22 mouse cellular contexts compared by ENCODE assay signal in the genomic region with DNA sequence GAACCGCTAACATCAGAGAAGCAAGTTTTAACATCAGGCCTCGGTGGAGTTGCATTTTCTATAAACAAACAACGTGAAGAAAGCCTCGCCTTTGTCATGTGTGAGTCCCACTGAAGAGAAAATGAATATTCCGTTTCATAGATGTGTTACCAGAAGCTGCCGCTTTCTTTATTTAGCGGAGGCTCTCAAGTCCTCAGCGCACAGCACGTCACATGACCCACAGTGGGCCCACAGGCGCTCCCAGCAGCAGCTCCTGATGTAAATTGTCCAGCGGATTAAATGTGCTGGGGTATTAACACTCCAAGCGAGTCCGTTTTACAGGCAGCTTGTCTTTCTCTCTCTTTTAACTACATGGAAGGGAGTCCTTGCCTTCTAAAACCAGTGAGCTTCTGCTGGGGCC.
A peak's percentile ranks its signal among the peaks of the same experiment; 100 is the strongest.
DNase-seq lines count a peak whose midpoint lies in the region; ATAC-seq and TF ChIP-seq lines count a peak whose summit lies in the region.
"Had no signal": no experiment of that assay in that cellular context is flagged by ENCODE, and none has a peak within 500 bp of the region (broad histone marks: within the 10 kb centered on the region; RNA-seq: fewer than 3 reads in every experiment).

No protein-coding gene starts in this region.

- intact Hi-C loops in heart, adult 2 months (cut with DNase I) = no loop called here

- WGBS in heart, embryonic 16.5 days = 69% methylated on average over 13 of the region's 13 CpGs
- WGBS in heart, adult 2 months = 79% methylated on average over 13 of the region's 13 CpGs

- H3K27me3 ChIP-seq in heart, embryonic 16.5 days (ENCODE audit: control insufficient read depth, insufficient read depth, low read length) = no peaks in the 10 kb centered on the region
- no peaks in the 10 kb centered on the region for H3K27me3 ChIP-seq in heart, adult 2 months (ENCODE audit: control insufficient read depth, insufficient read depth, low read length)
- H3K27me3 ChIP-seq: embryonic facial prominence, embryonic 15.5 days; hindbrain, embryonic 13.5 days had no signal

- peak overlapping the region; percentile 69 for H3K27ac ChIP-seq in heart, embryonic 16.5 days (ENCODE audit: low read length)
- H3K27ac ChIP-seq in heart, adult 2 months = no peak overlapping the region
- H3K27ac ChIP-seq: embryonic facial prominence, embryonic 15.5 days; forebrain, embryonic 10.5 days; gastrocnemius, adult 2 months; hindbrain, embryonic 13.5 days; hindbrain, postnatal 0 days had no signal

- no peak for DNase-seq in frontal cortex, postnatal 10 days (ENCODE audit: low spot score in 2 of 2)
- no peak for DNase-seq in heart, adult 2 months
- peak; percentile 13 for DNase-seq in retina, postnatal 1 day
- DNase-seq in retina, embryonic 14.5 days (ENCODE audit: low spot score) = no peak
- DNase-seq in gastrocnemius, adult 8-10 months (ENCODE audit: low spot score in 2 of 2) = no peak
- DNase-seq: adrenal gland, adult 8-10 months; adrenal gland, postnatal 36 days; cerebellum, adult 11 months; cerebellum, adult 8-10 months; embryo, embryonic 11 days; gastrocnemius, adult 2 months; gastrocnemius, postnatal 36 days; kidney, adult 11 months; kidney, adult 9 months had no signal

- no peaks in the 10 kb centered on the region for H3K36me3 ChIP-seq in heart, embryonic 16.5 days (ENCODE audit: control insufficient read depth, insufficient read depth)
- no peaks in the 10 kb centered on the region for H3K36me3 ChIP-seq in heart, adult 2 months (ENCODE audit: control insufficient read depth, insufficient read depth, low read length)
- H3K36me3 ChIP-seq: embryonic facial prominence, embryonic 15.5 days; forebrain, embryonic 10.5 days; hindbrain, embryonic 13.5 days had no signal

- no peak for TF ChIP-seq EP300 in heart, adult 2 months (IDR thresholded peaks at IDR 0.05; ENCODE audit: insufficient read depth, low read depth, low read length)

- no peak for TF ChIP-seq POLR2A in heart, adult 2 months (IDR thresholded peaks at IDR 0.05; ENCODE audit: insufficient read depth, low read depth, low read length)

- H3K4me1 ChIP-seq in heart, embryonic 16.5 days (ENCODE audit: control insufficient read depth, insufficient read depth, low read length) = peaks cover 17% of the 10 kb centered on the region
- H3K4me1 ChIP-seq in heart, adult 2 months (ENCODE audit: control insufficient read depth, insufficient read depth, low read length) = peaks cover 1% of the 10 kb centered on the region; the same call in 1 of the 2 replicates
- H3K4me1 ChIP-seq: forebrain, embryonic 10.5 days; hindbrain, embryonic 13.5 days had no signal

- H3K9me3 ChIP-seq in heart, embryonic 16.5 days (replicated peaks; ENCODE audit: control insufficient read depth, low read length) = peaks cover 3% of the 10 kb centered on the region; the same call in 1 of the 2 replicates
- H3K9me3 ChIP-seq: embryonic facial prominence, embryonic 15.5 days had no signal

- H3K79me2 ChIP-seq in heart, adult 2 months (replicated peaks; ENCODE audit: control insufficient read depth, insufficient read depth, low read length) = no peaks in the 10 kb centered on the region

- peak; percentile 55 for ATAC-seq in frontal cortex, adult (ENCODE audit: low TSS enrichment)
- ATAC-seq in heart, embryonic 16.5 days (replicated peaks; ENCODE audit: extremely low read depth, insufficient read depth, low FRiP score) = no peak
- ATAC-seq: hindbrain, postnatal 0 days had no signal

- no peak overlapping the region for H3K4me3 ChIP-seq in heart, embryonic 16.5 days (ENCODE audit: low read length)
- H3K4me3 ChIP-seq in heart, adult 2 months = no peak overlapping the region
- H3K4me3 ChIP-seq: embryonic facial prominence, embryonic 15.5 days; erythroblast, embryonic 14.5 days; forebrain, embryonic 10.5 days; gastrocnemius, adult 2 months; hindbrain, embryonic 13.5 days had no signal

- no peak for TF ChIP-seq CTCF in heart, adult 2 months (IDR thresholded peaks at IDR 0.05)

- H3K9ac ChIP-seq in heart, embryonic 16.5 days (ENCODE audit: low read length) = no peak overlapping the region
- no peak overlapping the region for H3K9ac ChIP-seq in heart, adult 2 months (ENCODE audit: low read depth, low read length)
- H3K9ac ChIP-seq: embryonic facial prominence, embryonic 15.5 days; hindbrain, embryonic 13.5 days had no signal

- 0 out of 2 replicates have a peak overlapping the region, but pooled peaks have one; percentile 21 for H3K4me2 ChIP-seq in heart, embryonic 16.5 days (ENCODE audit: low read depth, low read length)
- H3K4me2 ChIP-seq: embryonic facial prominence, embryonic 15.5 days; heart, embryonic 11.5 days; hindbrain, embryonic 13.5 days had no signal
